Mouse (Mus musculus) 3134 (cell line): ENCODE measurements around the gene Matk.
A peak's percentile ranks its signal among the peaks of the same experiment; 100 is the strongest.

Source experiments
- DNase-seq: peaks from one replicate; pipeline ENCODE4 v3.0.0-alpha.2; 2011; ENCODE audit warnings: low spot score; ENCODE audit not compliant: insufficient read length; ENCODE audit errors: extremely low read depth

Matk gene

DNA sequence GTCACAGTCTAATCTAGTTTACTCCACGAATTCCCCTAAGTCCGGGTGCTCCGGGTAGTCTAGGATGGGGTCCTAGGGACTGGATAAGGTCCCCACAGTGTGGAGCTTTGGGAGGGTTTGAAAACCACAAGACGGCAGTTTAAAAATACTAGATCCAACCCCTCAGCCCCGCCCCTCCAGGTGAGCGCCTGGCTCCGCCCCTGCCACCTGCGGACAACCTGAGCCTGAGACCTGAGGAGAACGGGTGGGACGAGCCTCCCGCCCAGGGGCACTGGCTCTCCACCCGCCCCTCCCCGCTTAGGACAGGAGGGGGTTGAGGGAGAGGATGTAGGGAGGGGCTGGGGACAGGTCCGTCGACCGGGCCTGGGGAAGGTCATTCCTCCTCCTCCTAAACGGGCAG is 32.0 kb downstream of the Matk start:
- DNase-seq = no peak

DNA sequence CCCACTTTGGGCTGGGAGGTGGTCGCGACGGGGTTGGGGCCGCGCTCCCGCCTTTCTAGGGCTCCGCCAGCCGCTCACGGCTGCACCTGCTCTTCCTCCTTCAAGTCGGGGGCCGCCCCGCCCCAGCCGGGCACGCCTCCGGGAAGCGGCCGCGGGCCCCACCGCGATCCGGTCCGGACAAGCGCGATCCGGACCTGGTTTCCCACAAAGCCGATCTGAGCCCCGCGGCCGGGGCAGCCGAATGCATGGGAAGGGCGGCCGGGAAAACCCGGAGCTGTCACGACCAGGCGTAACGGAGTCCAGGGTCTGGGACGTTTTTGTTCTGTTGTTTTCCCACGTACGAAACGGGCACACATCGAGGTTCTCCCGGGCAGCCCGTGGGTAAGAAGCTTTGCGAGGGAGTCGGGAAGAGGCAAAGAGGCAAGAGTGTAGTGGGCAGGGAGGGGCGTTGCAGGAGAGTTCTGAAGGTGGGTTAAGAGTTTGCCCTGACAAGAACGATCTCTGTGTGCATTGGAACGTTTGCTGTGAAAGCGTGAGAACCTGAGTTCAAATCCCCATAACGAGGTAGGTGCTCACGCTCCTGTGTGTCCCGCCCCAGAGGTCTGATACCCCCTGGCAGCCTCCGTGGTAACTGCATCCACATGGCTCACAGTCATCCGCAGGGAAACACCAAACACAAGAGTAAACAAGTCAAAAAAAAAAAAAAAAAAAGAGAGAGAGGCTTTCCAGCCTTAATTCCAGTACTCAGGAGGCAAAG is 33.1 kb downstream of the Matk start:
- DNase-seq = no peak

DNA sequence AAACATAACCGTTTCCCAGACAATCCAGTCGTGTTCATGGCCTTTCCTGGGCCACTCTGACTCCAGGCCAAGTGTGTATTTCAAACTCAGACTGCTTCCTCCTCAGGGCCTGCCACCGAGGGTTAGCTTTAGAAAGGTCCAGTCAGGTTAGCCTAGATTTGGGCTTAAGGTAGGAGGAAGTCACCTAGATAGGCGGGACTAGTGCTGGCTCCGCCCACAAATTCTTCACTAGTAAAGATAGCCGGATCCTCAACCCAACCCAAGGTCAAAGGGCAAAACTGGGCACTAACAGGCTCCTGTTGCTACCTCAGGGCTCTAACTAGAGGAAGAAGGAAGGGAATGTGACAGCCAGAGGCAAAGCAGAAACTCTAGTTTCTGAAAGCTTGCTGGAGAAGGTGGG is 33.9 kb downstream of the Matk start:
- DNase-seq = no peak

DNA sequence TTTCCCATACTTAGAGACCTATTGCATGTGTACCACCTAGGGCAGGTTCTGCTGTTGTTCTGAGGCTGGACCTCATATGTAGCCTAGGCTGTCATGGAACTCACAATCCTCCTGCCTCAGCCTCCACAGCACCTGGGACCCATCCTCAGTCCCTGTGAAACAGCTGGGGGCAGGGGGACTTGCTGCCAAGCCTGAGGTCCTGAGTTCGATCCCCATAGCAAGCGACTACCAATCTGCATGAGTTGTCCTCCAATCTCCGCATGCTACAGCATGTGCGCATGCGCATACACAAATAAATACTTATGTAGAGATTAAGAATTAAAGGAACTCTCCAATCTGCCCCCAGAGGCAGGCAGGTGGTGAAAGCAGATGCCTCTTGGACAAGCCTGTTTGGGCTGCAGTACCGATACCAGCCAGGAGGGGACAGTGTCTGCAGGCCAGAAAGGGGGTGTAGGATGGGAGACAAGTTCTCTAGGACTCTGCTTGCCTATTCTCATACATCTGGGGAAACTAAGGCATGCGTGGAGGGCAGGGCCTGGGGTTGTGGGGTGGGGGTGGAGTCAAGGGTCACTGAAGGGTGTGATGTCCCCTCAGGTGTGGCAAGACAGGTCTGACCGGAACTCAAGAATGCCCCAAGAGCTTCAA is 34.9 kb downstream of the Matk start:
- peak; percentile 51 for DNase-seq

DNA sequence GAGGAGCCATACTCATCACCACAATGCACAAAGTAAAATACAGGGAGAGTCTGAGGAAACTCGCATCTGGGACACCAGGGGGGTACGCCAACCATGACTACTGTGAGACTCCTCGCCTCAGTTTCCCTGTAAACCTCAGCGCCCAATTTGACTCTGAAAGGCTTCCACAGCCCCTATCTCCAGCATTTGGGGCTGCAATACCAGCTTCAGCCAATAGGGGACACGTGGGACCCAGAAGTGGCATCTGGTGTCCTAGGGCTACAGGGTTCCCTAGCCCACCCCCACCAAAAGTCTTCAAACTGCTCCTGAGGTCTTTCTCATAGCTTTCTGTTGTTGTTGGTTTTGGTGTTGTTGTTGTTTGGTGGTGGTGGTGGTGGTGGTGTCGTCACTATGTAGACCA is 35.9 kb downstream of the Matk start:
- no peak for DNase-seq

DNA sequence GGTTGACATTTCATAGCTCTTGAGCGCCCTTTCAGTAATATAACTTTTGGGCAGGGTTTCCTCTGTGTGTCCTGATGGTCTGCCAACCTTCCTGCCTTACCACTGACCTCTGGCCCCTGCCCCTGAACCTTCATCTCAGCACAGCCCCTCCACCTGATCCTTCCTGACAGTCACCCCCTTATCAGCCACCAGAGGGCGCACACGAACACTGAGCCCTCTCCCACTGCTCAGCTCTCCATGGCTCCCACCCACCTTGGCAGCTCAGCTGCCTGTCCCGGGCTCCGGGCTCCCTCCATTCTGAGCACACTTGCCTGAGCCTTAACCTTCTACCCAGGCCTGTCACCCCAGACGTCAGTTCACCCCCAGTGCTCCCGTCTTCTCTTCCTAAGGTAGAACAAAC is 36.5 kb downstream of the Matk start:
- no peak for DNase-seq

DNA sequence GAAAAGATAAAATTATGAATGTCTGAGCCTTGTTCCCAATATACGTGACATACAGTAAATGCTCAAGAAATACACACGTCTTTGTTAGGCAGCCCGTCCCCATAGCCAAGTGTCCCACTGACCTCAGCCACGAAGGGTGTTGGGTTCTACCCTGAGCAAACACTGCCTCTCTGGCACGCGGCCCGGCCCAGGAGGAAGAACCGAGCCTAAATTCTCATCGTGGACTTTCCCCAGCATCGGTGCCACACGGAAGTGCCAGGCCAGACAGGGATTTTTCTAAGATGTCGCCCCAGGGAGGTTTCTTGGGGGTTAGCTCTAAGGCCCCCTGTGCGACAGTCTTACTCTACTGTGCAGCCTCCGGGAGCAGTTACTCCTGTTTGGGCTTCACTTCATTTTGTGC is 37.1 kb downstream of the Matk start:
- no peak for DNase-seq

DNA sequence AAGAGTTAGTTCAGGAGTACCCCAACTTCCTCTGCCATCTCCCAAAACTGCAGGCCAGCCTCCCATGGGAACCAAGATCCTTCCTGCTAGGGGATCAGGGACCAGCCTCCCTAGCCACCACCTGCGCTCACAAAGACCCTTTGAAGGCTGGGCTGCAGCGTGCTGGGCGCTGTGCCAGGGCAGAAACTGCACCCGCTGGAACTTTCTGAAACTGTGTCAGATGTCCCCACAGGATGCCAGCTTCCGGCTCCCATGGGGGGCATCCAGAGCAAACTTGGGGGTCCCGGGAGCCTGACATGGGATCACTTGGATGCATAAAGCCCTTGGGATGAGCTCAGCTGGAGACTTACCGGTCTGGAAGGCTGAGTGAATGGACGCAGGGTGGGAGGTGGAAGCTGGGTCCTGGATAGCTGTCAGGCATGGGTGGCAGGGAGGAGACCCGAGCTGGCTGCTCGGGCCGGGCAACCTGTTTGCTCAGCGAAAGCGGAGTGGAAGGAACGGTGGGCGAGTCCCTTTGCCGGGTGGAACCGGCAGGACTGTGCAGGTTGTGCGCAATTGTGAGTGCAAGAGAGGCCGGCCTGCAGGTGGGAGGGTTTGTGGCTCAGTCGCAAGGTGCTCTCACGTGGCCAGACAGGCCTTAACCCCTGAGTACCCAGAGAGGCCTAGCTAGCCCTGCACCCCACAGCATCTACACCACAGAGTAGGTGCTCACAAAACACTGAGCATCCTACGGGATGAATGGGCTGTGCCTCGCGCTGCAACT is 38.1 kb downstream of the Matk start:
- DNase-seq = no peak

DNA sequence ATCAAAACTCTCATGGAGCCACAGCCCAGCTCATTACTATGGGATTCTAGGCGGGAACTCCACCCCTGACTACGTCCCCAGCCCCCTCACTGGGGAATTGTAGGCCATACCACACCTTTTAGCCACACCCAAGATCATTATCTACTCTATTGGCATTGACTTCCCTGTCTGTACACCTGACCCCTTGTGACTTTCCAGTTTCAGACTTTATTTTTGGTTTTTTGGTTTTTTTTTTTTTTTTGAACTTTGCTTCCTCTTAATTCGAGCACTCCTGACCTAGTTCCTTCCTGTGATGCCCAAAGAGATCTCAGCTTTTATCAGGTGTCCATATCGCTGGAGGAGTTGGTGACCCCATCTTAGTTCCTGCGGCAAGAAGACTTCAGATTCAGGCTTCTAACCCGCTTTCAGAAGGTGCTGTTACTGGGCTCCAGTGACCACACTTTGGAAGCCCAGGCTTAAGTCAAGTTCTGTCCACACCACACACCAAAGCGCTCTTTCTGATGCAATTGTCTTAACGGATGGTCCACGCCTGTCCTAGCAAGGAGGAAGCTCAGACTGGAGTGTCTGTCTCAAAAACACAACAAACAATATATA is 38.9 kb downstream of the Matk start, which contains the start of gene Tjp3:
Gene Tjp3, minus strand, starts transcription at position 71 of the 594 bp plus-strand sequence.
- no peak for DNase-seq

DNA sequence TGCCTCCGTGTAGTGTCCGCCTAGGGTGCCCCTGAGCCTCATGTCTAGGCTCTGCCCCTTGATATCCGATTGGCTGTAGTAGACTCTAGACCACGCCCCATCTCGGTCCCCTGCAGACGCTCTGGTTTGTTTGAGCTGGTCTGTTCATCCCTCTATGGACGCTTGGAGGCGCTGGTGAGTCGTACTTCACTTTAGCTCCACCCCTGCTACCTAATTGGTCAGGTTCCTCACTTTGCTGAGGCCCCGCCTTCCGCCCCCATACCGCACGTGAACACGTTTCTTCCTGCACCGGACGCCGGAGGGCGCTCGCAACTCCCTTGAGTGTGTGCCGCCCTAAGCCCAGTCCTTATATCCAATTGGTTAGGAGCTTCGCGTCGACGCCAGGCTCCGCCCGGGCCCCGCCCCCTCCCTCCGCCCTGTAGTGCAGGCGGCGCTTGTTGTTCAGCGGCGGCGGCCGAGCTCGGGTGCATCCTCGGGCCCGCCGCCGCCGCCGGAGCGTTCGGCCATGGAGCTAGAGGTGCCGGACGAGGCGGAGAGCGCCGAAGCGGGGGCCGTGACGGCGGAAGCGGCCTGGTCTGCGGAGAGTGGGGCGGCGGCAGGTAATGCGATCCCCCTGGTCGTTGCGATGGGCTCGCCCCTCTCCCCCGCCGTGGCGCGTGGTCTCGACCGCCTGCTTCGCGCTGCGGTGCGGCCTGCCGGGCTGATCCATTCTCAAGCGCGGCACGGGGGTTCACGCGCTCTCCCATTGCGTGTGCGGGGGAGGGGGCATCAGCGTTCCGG is 40.0 kb downstream of the Matk start, which contains the start of gene Pip5k1c:
Gene Pip5k1c, plus strand, starts transcription at position 410 of the 780 bp plus-strand sequence.
- DNase-seq = peak; percentile 100

DNA sequence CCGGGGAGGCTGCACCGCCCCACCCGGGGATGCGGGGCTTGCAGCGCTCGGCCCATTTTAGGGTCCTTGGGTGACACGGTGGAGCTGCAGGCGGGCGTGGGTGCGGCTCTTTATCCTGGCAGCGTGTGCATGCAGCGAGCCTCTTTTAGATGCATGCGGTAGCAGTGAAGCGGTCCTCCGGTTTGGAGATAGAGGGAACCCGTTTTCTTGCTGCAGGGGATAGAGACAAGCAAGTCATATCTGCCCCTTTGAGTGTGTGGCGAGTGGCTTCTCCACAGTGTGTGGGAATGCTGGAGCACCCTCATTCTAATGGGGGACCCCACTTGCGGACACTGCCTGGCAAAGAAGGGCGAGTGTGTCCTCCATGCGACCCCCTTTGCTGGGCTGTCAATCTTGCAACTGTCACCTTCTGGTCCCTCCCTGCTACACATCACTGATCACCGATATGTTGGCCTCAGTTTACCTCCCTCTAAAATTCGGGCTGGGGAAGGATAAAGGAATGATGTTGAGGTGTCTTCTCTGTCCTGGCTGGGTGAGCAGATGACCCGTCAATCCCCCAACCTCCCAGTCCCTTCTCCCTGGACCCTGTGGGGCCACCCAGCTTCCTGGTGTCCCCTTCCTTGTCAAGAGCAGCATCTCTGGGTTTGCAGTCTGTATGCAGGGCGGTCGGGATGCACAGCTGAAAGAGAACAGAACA is 40.7 kb downstream of the Matk start:
- DNase-seq = no peak

DNA sequence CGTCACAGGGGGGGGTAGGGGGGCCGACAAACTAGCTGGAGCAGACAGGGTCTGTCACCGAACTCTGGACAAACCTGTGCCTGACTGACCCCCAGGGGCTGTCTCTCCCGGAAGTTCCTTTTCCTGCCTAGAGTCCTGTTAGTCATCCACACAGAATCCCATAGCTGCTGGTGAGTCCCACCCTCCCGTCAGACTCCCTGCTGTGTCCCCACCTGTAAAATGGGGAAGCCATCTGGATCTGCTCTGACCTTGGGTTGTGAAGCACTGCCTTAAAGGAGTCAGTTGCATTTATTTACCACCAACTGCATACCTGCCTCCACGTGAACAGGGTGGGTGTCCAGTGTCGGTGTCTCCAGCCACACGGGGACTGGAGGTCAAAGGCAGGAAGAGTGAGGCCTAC is 41.7 kb downstream of the Matk start:
- DNase-seq = no peak

DNA sequence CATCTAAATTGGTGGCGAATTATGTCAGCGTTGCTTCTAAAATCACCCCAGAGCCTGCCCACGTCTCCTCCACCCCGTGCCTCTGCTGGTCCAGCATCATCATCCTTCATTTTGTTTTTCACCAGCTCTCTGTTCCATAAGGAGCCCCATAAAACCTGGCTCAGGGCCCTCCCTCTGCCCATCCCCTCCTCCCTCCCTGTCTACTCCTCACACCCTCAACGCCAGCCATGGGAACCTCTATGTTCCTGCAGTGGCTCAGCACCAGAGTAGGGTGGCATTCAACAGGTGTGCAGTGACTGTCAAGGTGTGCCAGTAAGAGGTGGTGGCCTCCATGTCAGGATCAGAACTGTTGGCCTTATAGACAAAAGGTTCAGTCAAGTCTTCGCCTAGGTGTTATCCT is 42.5 kb downstream of the Matk start:
- no peak for DNase-seq

DNA sequence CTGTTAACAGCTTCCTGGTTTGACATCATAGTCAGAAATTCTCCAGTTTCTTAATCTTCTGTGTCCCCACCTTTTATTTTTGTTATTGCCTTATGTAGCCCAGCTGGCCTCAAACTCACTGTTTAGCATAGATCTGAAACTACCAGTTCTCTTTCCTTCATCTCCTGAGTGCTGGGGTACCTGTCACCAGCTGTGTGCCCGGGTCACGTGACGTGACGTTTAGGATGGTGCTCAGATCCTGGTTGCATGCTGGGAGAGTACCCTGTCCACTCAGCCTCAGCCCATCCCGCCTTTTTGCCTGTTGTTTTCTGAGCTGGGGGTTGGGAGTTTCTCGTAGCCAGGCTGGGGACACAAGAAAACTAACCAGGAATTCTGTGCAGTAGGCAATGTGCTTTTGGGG is 44.5 kb downstream of the Matk start:
- DNase-seq = no peak

DNA sequence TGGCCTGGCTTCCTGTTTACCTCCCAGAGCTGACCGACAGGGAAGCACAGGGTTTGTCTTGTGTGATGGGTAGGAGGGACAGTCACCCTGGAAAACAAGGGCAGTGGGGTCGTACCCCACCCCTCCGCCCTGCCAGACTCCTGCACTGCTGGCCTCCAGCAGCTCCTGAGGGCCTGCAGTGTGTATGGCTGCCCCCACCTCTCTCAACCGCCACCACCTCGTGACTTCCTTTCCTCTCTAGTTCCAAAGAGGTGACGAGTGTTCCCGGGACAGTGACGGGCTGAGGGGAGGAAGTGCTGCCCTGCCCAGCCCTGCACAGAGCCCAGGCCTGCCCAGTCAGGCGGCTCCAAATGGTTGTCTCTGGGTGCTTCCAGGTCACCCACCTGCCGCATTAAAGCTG is 45.1 kb downstream of the Matk start:
- DNase-seq = peak; percentile 83

DNA sequence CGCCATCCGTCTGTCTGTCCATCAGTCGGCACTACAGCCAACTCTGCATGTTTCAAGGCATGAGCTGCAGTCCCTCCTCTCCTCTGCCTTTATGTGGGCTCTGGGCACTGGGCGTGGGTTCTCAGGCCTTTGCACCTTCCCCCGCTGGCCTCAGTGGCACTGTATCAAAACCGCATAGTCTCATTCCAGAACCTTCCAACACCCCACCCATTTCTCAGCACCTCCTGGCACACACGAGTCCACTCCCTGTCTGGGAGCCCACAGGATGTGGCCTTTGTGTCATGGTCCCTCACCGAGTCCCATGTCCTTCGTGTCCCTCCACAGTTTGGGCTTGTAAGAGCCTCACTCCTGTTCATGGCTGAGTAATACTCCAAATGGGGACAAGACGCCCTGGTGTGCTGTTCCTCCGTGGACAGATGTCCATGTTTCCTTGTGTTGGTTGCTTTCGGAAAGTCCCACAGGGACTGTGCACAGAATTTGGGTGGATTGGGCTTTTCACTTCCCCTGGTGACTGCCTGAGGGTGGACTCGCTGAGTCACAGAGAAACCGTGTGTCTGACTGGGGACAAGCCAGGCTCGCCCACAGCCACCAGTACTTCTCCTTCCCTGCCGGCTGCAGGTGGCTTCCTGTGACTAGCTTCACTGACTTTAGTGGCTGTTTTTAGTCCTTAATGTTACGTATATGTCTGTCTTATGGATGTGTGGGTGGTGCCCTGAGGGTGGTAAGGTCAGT is 45.8 kb downstream of the Matk start:
- DNase-seq = peak; percentile 82

DNA sequence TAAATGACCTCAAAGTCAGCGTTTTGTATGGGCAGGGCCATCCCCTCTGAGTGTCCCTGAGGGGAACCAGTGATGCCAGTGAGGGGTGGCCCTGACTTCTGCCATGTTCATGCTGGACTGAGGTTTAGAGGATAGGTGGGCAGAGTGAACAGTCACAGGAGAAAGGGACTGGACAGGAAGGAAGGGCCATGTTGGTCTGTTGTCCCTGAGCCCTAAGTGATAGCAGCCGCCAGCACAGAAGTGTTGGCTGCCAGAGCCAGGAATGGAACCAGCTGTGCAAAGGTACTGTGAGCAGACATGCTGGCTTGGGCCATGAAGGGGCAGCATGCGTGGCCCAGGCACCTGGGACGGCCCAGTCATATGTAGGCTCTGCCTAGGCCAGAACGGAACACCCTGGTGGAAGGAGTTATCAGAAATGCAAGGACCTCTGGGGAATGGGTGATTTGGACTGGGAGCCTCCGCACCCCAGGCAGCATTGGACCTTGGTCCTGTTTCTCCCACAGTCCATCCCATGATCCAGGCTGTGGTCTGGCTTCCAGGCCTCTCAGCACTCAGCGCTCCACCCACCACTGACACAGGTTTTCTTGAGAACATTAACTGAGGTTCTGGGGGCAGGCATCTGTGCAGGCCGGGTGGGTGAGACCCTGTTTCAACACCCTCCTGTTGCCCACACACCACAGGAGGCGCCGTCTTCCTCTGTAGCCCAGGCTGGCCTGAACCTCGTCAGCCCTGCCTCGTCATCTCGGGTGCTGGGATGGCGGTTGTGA is 47.0 kb downstream of the Matk start:
- no peak for DNase-seq

DNA sequence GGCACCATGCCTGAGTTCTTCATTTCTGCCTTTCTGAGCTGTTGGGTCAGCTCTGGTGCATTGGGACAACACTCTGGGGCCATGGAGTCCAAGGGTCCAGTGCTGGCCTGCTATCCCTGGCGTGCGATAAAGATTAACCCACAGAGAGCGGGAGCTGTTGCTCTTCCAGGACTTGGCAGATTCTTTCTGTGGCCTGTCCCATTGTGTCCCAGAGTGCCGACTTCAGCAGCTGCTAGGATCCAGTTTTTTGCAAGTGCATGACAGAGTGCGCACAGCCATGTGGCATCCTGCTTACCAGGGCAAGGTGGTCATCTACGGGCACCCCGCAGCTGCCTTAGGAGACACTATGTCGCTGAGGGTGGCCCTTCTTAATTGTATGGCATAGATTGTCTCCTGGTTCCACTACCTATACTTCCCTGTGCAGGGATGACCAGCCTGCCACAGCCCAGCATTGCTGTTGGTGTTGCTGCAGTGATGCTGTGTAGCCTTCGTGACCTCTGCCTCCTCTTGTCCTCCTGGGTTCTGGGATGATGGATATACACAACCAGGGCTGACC is 47.7 kb downstream of the Matk start:
- DNase-seq = no peak
